Mouse (Mus musculus) limb, embryonic 14.5 days (tissue): ENCODE measurements at regions not wholly inside any gene's neighbourhood (a gene's known extent, or its start where the extent isn't known, plus 50 kb on each side); places are given as distances from the start of the nearest gene placed in this dataset.

Source experiments
- ATAC-seq: fragments of 200-750 bp; cut with Nextera tagmentation; 2 replicates; pipeline ENCODE4 v1.8.0; 2017; ENCODE audit warnings: low read depth, moderate number of reproducible peaks, moderate TSS enrichment; ENCODE audit not compliant: low FRiP score
- DNase-seq: peaks from one replicate; pipeline ENCODE4 v3.0.0-alpha.2; 2015; ENCODE audit warnings: low spot score
- H3K27ac ChIP-seq: fragments of 300-500 bp; sonication (generic); replicated peaks from 2 replicates; pipeline ENCODE4 v1.5.1; 2014; ENCODE audit warnings: low read depth, mild to moderate bottlenecking, low read length, moderate library complexity, mixed read lengths
- H3K27me3 ChIP-seq: fragments of 300-500 bp; sonication (generic); 2 replicates; pipeline ENCODE4 v1.6.1; 2014; ENCODE audit warnings: low read length, mixed read lengths; ENCODE audit not compliant: control insufficient read depth, insufficient read depth
- H3K36me3 ChIP-seq: fragments of 300-500 bp; sonication (generic); 2 replicates; pipeline ENCODE4 v1.6.1; 2014; ENCODE audit warnings: mild to moderate bottlenecking, low read length, moderate library complexity, mixed read lengths; ENCODE audit not compliant: control insufficient read depth, insufficient read depth
- H3K4me1 ChIP-seq: fragments of 300-500 bp; sonication (generic); 2 replicates; pipeline ENCODE4 v1.6.1; 2014; ENCODE audit warnings: antibody characterized with exemption, low read length, mixed read lengths; ENCODE audit not compliant: control insufficient read depth, insufficient read depth
- H3K4me2 ChIP-seq: fragments of 300-500 bp; sonication (generic); replicated peaks from 2 replicates; pipeline ENCODE4 v1.6.1; 2014; ENCODE audit warnings: low read depth, mild to moderate bottlenecking, low read length, moderate library complexity; ENCODE audit not compliant: severe bottlenecking
- H3K4me3 ChIP-seq: fragments of 300-500 bp; sonication (generic); replicated peaks from 2 replicates; pipeline ENCODE4 v1.5.1; 2014; ENCODE audit warnings: low read length
- H3K9ac ChIP-seq: fragments of 300-500 bp; sonication (generic); 2 replicates; pipeline ENCODE4 v1.6.1; 2014; ENCODE audit warnings: mild to moderate bottlenecking, low read depth, low read length, moderate library complexity; ENCODE audit not compliant: severe bottlenecking
- H3K9me3 ChIP-seq: fragments of 300-500 bp; sonication (generic); 2 replicates; pipeline ENCODE4 v1.6.1; 2016; ENCODE audit warnings: low read length; ENCODE audit not compliant: control insufficient read depth
- POLR2A ChIP-seq: fragments of 200-500 bp; IDR thresholded peaks from 2 replicates; pipeline ENCODE4 v1.8.0; 2012; ENCODE audit warnings: inconsistent platforms, mild to moderate bottlenecking, moderate library complexity, borderline replicate concordance; ENCODE audit not compliant: insufficient read depth, insufficient read length; ENCODE audit errors: extremely low read depth
- WGBS: fragments of 180-500 bp; shearing (Covaris S2); extraction: QIAGEN DNeasy Blood & Tissue Kit; methylation state at CpG from one replicate; pipeline ENCODE4 v1.1.7; 2014; 5-methylcytosine and 5-hydroxymethylcytosine counted together

DNA sequence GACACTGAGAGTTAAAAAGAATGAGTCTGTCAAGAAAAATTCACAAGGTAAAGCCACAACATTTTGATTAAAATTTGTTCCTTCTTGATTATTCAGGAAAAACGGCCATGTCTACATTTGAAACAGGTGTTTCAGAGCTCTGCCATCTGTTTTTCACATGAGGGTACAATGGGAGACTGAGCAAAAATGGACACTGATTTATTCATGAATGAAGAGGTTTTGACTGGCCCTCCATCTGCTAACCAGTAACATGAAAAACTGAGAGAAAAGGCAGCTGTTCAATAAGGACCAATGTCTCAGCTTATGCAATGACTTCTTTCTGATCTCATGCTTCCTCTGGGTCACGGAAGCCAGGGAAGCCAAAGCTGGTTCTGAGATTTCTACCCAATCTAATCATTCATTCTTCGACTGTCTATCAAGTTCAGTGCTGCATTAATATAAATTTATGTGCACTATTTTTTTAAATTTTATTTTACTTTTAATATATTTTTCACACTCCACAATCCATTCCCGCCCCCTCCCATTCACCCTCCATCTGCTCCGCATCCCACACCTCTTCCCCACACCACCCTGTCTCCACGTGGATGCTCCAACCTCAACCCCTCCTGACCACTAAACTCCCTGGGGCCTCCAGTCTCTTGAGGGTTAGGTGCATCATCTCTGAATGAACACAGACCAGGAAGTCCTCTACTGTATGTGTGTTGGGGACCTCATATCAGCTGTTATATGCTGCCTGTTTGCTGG is 1372.4 kb upstream of the Sel1l start:
- no peak for ATAC-seq
- Histone ChIP-seq H3K4me1 (no peaks in the 10 kb centered on the region), H3K4me2 (no peak overlapping the region), H3K9ac (no peak overlapping the region), H3K36me3 (no peaks in the 10 kb centered on the region), H3K27me3 (no peaks in the 10 kb centered on the region), H3K4me3 (no peak overlapping the region), H3K9me3 (no peaks in the 10 kb centered on the region), H3K27ac (no peak overlapping the region)
- no peak for DNase-seq
- TF ChIP-seq POLR2A = no peak
- 73% methylated on average over 6 of the region's 6 CpGs for WGBS

GRCm38 (mm10) chr12:93207596-93207995 is 1358.6 kb upstream of the Sel1l start:
- TF ChIP-seq POLR2A = no peak
- Histone ChIP-seq H3K9me3 (no peaks in the 10 kb centered on the region), H3K27ac (no peak overlapping the region), H3K9ac (no peak overlapping the region), H3K27me3 (no peaks in the 10 kb centered on the region), H3K4me2 (no peak overlapping the region), H3K36me3 (no peaks in the 10 kb centered on the region), H3K4me1 (no peaks in the 10 kb centered on the region), H3K4me3 (no peak overlapping the region)
- DNase-seq = no peak
- WGBS = 74% methylated on average over 3 of the region's 3 CpGs
- ATAC-seq = no peak

- TF ChIP-seq POLR2A = no peak
- Histone ChIP-seq H3K9me3 (no peaks in the 10 kb centered on the region), H3K9ac (no peak overlapping the region), H3K27ac (no peak overlapping the region), H3K27me3 (no peaks in the 10 kb centered on the region), H3K4me2 (no peak overlapping the region), H3K4me3 (no peak overlapping the region), H3K36me3 (no peaks in the 10 kb centered on the region), H3K4me1 (no peaks in the 10 kb centered on the region)
- 51% methylated on average over 1 of the region's 1 CpGs for WGBS
- no peak for ATAC-seq
- DNase-seq = no peak
Measured at GRCm38 (mm10) chr12:93188940-93189339, 1340.0 kb upstream of the Sel1l start.

DNA sequence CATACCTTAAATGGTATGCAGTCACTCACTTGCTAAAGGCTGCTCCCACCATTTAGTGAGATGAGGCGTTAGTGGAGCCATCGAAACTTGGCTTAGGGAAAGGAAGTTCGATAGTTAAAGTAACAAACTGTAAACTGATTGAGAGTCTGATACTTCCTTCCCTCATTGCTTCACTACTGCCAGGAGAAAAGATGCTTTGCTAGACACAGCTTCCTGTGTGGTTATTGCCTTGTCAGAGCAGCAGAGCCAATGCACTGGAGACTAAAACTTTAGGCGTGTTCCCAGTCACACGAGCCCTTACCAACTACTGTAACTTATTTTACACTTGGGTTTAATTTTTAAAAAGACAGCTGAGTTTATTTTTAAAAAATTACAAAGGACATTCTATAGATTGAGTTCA is 1324.8 kb upstream of the Sel1l start:
- H3K4me3 ChIP-seq = no peak overlapping the region
- ATAC-seq (no peak), DNase-seq (no peak)
- no peaks in the 10 kb centered on the region for H3K4me1 ChIP-seq
- H3K36me3 ChIP-seq = no peaks in the 10 kb centered on the region
- H3K9me3 ChIP-seq = no peaks in the 10 kb centered on the region
- H3K27me3 ChIP-seq = no peaks in the 10 kb centered on the region
- H3K9ac ChIP-seq = no peak overlapping the region
- WGBS = 77% methylated on average over 5 of the region's 5 CpGs
- TF ChIP-seq POLR2A = no peak
- no peak overlapping the region for H3K27ac ChIP-seq
- no peak overlapping the region for H3K4me2 ChIP-seq

DNA sequence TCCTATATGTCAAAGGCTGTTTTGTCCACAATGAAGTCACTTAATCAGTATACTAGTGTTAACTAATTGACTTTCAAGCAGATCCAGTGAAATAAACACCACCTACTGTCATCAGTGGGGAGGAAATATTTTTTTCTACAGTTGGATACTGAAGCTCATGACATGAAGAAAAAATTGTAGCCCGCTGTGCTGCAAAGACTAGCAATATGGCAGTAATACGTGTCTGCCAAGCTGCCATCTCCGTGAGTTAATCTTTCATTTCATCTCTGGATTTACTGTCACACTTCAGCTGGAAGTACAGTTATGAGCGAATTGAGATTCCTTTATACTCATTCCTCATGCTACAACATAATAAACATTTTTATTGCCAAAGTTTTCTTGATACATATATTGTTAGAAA is 1311.3 kb upstream of the Sel1l start:
- Histone ChIP-seq H3K9ac (no peak overlapping the region), H3K4me1 (no peaks in the 10 kb centered on the region), H3K27me3 (no peaks in the 10 kb centered on the region), H3K36me3 (no peaks in the 10 kb centered on the region), H3K9me3 (no peaks in the 10 kb centered on the region), H3K4me3 (no peak overlapping the region), H3K27ac (no peak overlapping the region), H3K4me2 (no peak overlapping the region)
- WGBS = 74% methylated on average over 4 of the region's 4 CpGs
- no peak for TF ChIP-seq POLR2A
- ATAC-seq = no peak
- DNase-seq = no peak
